Mouse (Mus musculus) megakaryocyte, embryonic 14.5 days (primary cell): ENCODE measurements at regions not wholly inside any gene's neighbourhood (a gene's known extent, or its start where the extent isn't known, plus 50 kb on each side); places are given as distances from the start of the nearest gene placed in this dataset.

Experiments
- H3K27me3 ChIP-seq: replicated peaks from 2 replicates; pipeline ENCODE3; 2012; ENCODE audit warnings: inconsistent platforms
- H3K36me3 ChIP-seq: replicated peaks from 2 replicates; pipeline ENCODE3; 2012; ENCODE audit warnings: low read length, inconsistent platforms, mixed read lengths
- H3K4me1 ChIP-seq: 2 replicates; pipeline ENCODE4 v1.6.1; 2012; ENCODE audit warnings: inconsistent platforms
- H3K4me3 ChIP-seq: replicated peaks from 2 replicates; pipeline ENCODE3; 2012; ENCODE audit warnings: moderate library complexity, mild to moderate bottlenecking, inconsistent platforms
- H3K9me3 ChIP-seq: 2 replicates; pipeline ENCODE4 v1.6.1; 2012; ENCODE audit warnings: inconsistent platforms
- FLI1 ChIP-seq: IDR thresholded peaks from 2 replicates; pipeline ENCODE4 v1.6.1; 2012; ENCODE audit warnings: low read length, inconsistent platforms, mixed read lengths
- GATA1 ChIP-seq: IDR thresholded peaks from 3 replicates; pipeline ENCODE4 v1.6.1; 2012; ENCODE audit warnings: mixed read lengths, low read length, inconsistent platforms, borderline replicate concordance

GRCm38 (mm10) chr7:115014253-115014998 lies 270.9 kb downstream of the Insc start:
- Histone ChIP-seq H3K4me3 (no peak overlapping the region), H3K9me3 (no peaks in the 10 kb centered on the region), H3K4me1 (peaks cover 9% of the 10 kb centered on the region), H3K27me3 (peaks cover 18% of the 10 kb centered on the region), H3K36me3 (no peaks in the 10 kb centered on the region)
- TF ChIP-seq FLI1 (no peak), GATA1 (no peak)

- no peak for TF ChIP-seq GATA1
- no peak for TF ChIP-seq FLI1
- Histone ChIP-seq H3K9me3 (no peaks in the 10 kb centered on the region), H3K36me3 (no peaks in the 10 kb centered on the region), H3K27me3 (peaks cover 2% of the 10 kb centered on the region), H3K4me1 (peaks cover 27% of the 10 kb centered on the region), H3K4me3 (no peak overlapping the region)
Measured at GRCm38 (mm10) chr7:115019369-115019958, 276.0 kb downstream of the Insc start.

GRCm38 (mm10) chr7:115020023-115020422 lies 276.5 kb downstream of the Insc start:
- TF ChIP-seq FLI1, result no peak
- no peak for TF ChIP-seq GATA1

GRCm38 (mm10) chr7:115025803-115026202 lies 282.3 kb downstream of the Insc start:
- H3K4me1 ChIP-seq, result peaks cover 18% of the 10 kb centered on the region
- TF ChIP-seq FLI1 (no peak), GATA1 (no peak)
- H3K36me3 ChIP-seq, result no peaks in the 10 kb centered on the region
- H3K27me3 ChIP-seq, result no peaks in the 10 kb centered on the region
- H3K4me3 ChIP-seq, result no peak overlapping the region
- H3K9me3 ChIP-seq, result no peaks in the 10 kb centered on the region

More at GRCm38 (mm10) chr7:115020023-115020422, 276.5 kb downstream of the Insc start:
- Histone ChIP-seq H3K4me3 (no peak overlapping the region), H3K27me3 (peaks cover 2% of the 10 kb centered on the region), H3K4me1 (peaks cover 27% of the 10 kb centered on the region), H3K9me3 (no peaks in the 10 kb centered on the region), H3K36me3 (no peaks in the 10 kb centered on the region)

- no peaks in the 10 kb centered on the region for H3K9me3 ChIP-seq
- peaks cover 7% of the 10 kb centered on the region for H3K4me1 ChIP-seq
- H3K36me3 ChIP-seq, result no peaks in the 10 kb centered on the region
- no peaks in the 10 kb centered on the region for H3K27me3 ChIP-seq
- no peak overlapping the region for H3K4me3 ChIP-seq
- TF ChIP-seq FLI1, result no peak
- no peak for TF ChIP-seq GATA1
Measured at GRCm38 (mm10) chr7:115027685-115028084, 284.2 kb downstream of the Insc start.

GRCm38 (mm10) chr7:115033987-115034386 lies 290.5 kb downstream of the Insc start:
- Histone ChIP-seq H3K4me3 (no peak overlapping the region), H3K36me3 (no peaks in the 10 kb centered on the region), H3K27me3 (no peaks in the 10 kb centered on the region), H3K9me3 (no peaks in the 10 kb centered on the region), H3K4me1 (no peaks in the 10 kb centered on the region; the same call in 1 of the 2 replicates)
- TF ChIP-seq GATA1, result no peak
- no peak for TF ChIP-seq FLI1

GRCm38 (mm10) chr7:115055527-115055926 lies 312.0 kb downstream of the Insc start:
- H3K9me3 ChIP-seq, result no peaks in the 10 kb centered on the region
- peaks cover 11% of the 10 kb centered on the region for H3K4me1 ChIP-seq
- TF ChIP-seq FLI1 (no peak), GATA1 (no peak)
- H3K36me3 ChIP-seq, result no peaks in the 10 kb centered on the region
- H3K27me3 ChIP-seq, result peaks cover 2% of the 10 kb centered on the region
- no peak overlapping the region for H3K4me3 ChIP-seq

- TF ChIP-seq GATA1, result no peak
- no peak for TF ChIP-seq FLI1
- Histone ChIP-seq H3K27me3 (peaks cover 2% of the 10 kb centered on the region), H3K4me3 (no peak overlapping the region), H3K36me3 (no peaks in the 10 kb centered on the region), H3K9me3 (no peaks in the 10 kb centered on the region), H3K4me1 (peaks cover 12% of the 10 kb centered on the region)
Measured at GRCm38 (mm10) chr7:115056992-115057645, 313.6 kb downstream of the Insc start.

GRCm38 (mm10) chr7:115057736-115058135 lies 314.2 kb downstream of the Insc start:
- Histone ChIP-seq H3K27me3 (peaks cover 3% of the 10 kb centered on the region), H3K9me3 (no peaks in the 10 kb centered on the region), H3K4me3 (no peak overlapping the region), H3K4me1 (peaks cover 18% of the 10 kb centered on the region), H3K36me3 (no peaks in the 10 kb centered on the region)
- TF ChIP-seq GATA1 (no peak), FLI1 (no peak)

GRCm38 (mm10) chr7:115060171-115060570 lies 316.7 kb downstream of the Insc start:
- Histone ChIP-seq H3K4me1 (peaks cover 31% of the 10 kb centered on the region), H3K27me3 (peaks cover 3% of the 10 kb centered on the region), H3K36me3 (no peaks in the 10 kb centered on the region), H3K4me3 (no peak overlapping the region), H3K9me3 (no peaks in the 10 kb centered on the region)
- TF ChIP-seq FLI1 (no peak), GATA1 (no peak)
